Mouse (Mus musculus) midbrain, embryonic 12.5 days (tissue): Measurements from ENCODE around the gene Pias4. TPM values are rescaled to one million over a fixed set of nuclear protein-coding genes. Genes with fewer than 3 reads are reported as not detected.
A peak's percentile ranks its signal among the peaks of the same experiment; 100 is the strongest.
"Not testable (repeated sequence)": the region's sequence is repeated elsewhere in the genome, so short reads cannot be mapped to it uniquely, and the experiment has no call there.

ENCODE experiments used
- ATAC-seq: fragments of 200-750 bp; cut with Nextera tagmentation; 2 replicates; pipeline ENCODE4 v1.8.0; 2017; ENCODE audit warnings: low read depth, moderate TSS enrichment, moderate library complexity; ENCODE audit not compliant: low FRiP score
- H3K27ac ChIP-seq: fragments of 300-500 bp; sonication (generic); replicated peaks from 2 replicates; pipeline ENCODE4 v1.5.1; 2016; ENCODE audit warnings: mild to moderate bottlenecking
- H3K27me3 ChIP-seq: fragments of 300-500 bp; sonication (generic); 2 replicates; pipeline ENCODE4 v1.6.1; 2016; ENCODE audit warnings: mild to moderate bottlenecking
- H3K36me3 ChIP-seq: fragments of 300-500 bp; sonication (generic); 2 replicates; pipeline ENCODE4 v1.6.1; 2016
- H3K4me1 ChIP-seq: fragments of 300-500 bp; sonication (generic); 2 replicates; pipeline ENCODE4 v1.6.1; 2016
- H3K4me2 ChIP-seq: fragments of 300-500 bp; sonication (generic); replicated peaks from 2 replicates; pipeline ENCODE4 v1.6.1; 2016; ENCODE audit warnings: mild to moderate bottlenecking, moderate library complexity
- H3K4me3 ChIP-seq: fragments of 300-500 bp; sonication (generic); 2 replicates; pipeline ENCODE4 v1.5.1; 2016; ENCODE audit warnings: mild to moderate bottlenecking
- H3K9ac ChIP-seq: fragments of 300-500 bp; sonication (generic); replicated peaks from 2 replicates; pipeline ENCODE4 v1.6.1; 2016; ENCODE audit warnings: mild to moderate bottlenecking, moderate library complexity
- H3K9me3 ChIP-seq: fragments of 300-500 bp; sonication (generic); 2 replicates; pipeline ENCODE4 v1.6.1; 2016; ENCODE audit warnings: mild to moderate bottlenecking
- WGBS: fragments of 180-500 bp; shearing (Covaris S2); methylation state at CpG from one replicate; pipeline ENCODE4 v1.1.7; 2016; 5-methylcytosine and 5-hydroxymethylcytosine counted together
- polyA plus RNA-seq: library from polyadenylated mRNA; unstranded; fragments of >200 nt; fragmentation: Nextera tagmentation; extraction: Ambion mirVana; gene quantifications from 2 replicates; pipeline ENCODE4 v1.2.1, GENCODE M21; 2016

The Pias4 gene
- 58.6 and 64.9 TPM in 2 replicates for polyA plus RNA-seq

DNA sequence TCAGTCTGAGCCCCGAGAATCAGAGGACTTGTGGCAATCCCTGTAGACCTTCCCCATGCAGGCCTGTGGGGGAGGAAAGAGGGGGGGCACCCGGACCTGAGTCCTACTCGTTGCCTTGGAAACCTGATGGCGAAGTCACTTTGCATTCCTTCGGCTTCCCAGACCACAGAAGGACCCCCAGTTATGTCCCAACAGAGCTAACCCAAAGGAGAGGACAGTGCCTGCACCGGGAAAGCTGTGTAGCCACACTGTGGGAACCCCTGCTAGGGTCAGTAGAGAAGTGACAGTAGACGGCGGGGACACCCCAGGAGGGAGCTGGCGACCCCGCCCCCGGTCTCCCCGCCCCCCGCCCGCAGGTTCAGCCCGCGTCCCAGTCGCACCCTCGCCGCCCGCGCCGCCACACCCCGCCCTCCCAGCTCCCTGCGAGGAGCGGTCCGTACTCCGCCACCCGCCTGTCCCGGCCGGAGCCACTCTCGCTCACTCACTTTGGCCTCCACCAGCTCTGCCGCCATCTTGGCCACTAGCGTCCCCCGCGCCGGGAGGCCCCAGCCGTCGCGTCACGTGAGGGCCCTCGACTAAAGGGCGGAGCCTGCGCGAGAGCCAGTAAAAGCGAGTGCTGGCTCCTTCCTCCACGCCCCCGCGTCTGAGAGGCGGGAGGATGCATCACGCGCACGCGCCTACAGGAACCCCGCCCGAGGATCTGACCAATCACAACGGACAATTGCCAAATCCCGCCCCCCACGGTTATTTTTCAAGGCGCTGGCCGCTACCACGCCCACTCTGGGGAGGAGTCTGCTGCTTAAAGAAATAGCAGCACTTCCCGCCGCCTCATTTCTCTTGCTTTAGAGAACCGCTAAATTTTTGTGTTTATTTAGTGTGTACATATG, at the start of gene Pias4:
Gene Pias4 (minus strand): TSS at position 724 of the 887 bp plus-strand sequence.
- no peaks in the 10 kb centered on the region for H3K9me3 ChIP-seq
- peak within 1 kb of the TSS; percentile 94 for H3K4me2 ChIP-seq
- peaks cover 17% of the 10 kb centered on the region for H3K36me3 ChIP-seq
- peaks cover 18% of the 10 kb centered on the region for H3K4me1 ChIP-seq
- ATAC-seq = peak; percentile 89
- H3K9ac ChIP-seq = peak within 1 kb of the TSS; percentile 81
- H3K4me3 ChIP-seq = peak within 1 kb of the TSS; percentile 94
- WGBS = under 1% methylated on average over 44 of the region's 64 CpGs
- peak within 1 kb of the TSS; percentile 72 for H3K27ac ChIP-seq
- H3K27me3 ChIP-seq = no peaks in the 10 kb centered on the region

DNA sequence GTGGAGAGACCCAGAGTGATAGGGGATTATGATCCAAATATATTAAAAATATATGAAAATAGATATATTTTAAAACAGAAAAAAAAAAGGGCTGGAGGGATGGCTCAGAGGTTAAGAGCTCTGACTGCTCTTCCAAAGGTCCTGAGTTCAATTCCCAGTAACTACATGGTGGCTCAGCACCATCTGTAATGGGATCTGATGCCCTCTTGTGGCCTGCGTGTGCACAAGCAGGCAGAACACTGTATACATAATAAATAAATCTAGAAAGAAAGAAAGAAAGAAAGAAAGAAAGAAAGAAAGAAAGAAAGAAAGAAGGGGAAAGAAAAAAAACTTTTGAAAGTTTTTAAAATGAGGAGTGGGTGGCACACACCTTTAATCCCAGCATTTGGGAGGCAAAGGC, 49.5 kb upstream of the Pias4 start:
- H3K4me1 ChIP-seq, H3K9me3 ChIP-seq, H3K27me3 ChIP-seq, H3K9ac ChIP-seq, H3K4me3 ChIP-seq, H3K4me2 ChIP-seq, H3K27ac ChIP-seq, ATAC-seq: not testable (repeated sequence)
- 25% methylated on average over 1 of the region's 1 CpGs for WGBS
- H3K36me3 ChIP-seq = peaks cover 77% of the 10 kb centered on the region

DNA sequence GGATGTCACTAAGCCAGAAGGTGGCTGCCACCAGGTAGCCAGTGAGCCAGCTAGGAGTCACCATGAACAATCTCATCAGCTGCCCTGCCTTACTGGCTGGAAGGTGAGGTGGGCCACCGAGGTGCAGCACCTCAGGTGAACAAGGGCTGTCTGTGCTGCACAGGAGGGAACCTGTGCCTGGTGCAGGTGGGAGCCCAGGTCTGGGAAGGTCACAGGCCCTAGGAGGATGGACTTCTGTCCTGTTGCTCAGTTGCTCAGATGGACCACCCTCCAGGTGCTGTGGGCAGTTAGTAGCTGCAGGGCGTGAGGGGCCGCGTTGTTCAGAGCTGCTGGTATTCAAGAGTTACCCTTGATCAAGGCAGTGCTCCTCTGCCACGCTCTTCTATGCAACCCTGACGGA, 49.1 kb upstream of the Pias4 start:
- Histone ChIP-seq H3K4me1 (no peaks in the 10 kb centered on the region), H3K27ac (no peak overlapping the region), H3K9ac (no peak overlapping the region), H3K4me3 (no peak overlapping the region), H3K36me3 (peaks cover 77% of the 10 kb centered on the region), H3K27me3 (no peaks in the 10 kb centered on the region), H3K4me2 (no peak overlapping the region), H3K9me3 (0 out of 2 replicates have a peak, but pooled peaks cover 5% of the 10 kb centered on the region)
- WGBS = 84% methylated on average over 6 of the region's 6 CpGs
- ATAC-seq = no peak

DNA sequence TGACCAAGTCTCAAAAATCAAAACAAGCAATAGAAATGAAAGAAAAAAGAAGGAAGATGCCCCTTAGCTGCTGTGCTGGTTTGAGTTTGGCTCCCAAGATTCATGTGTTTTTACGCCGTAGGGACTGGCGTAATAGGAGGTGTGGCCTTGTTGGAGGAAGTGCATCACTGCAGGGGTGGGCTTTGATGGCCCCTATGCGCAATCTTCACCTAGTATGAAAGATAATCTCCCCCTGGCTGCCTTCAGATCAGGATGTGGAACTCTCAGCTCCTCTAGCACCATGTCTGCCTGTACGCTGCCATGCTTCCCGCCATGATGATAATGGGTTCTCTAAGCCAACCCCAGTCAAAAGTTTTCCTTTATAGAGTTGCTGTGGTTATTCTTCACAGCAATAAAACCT, 48.5 kb upstream of the Pias4 start:
- Histone ChIP-seq H3K27me3 (no peaks in the 10 kb centered on the region), H3K4me3 (no peak overlapping the region), H3K4me2 (no peak overlapping the region), H3K4me1 (no peaks in the 10 kb centered on the region), H3K9ac (no peak overlapping the region), H3K9me3 (0 out of 2 replicates have a peak, but pooled peaks cover 5% of the 10 kb centered on the region), H3K27ac (no peak overlapping the region), H3K36me3 (peaks cover 77% of the 10 kb centered on the region)
- WGBS = 90% methylated on average over 6 of the region's 6 CpGs
- no peak for ATAC-seq

DNA sequence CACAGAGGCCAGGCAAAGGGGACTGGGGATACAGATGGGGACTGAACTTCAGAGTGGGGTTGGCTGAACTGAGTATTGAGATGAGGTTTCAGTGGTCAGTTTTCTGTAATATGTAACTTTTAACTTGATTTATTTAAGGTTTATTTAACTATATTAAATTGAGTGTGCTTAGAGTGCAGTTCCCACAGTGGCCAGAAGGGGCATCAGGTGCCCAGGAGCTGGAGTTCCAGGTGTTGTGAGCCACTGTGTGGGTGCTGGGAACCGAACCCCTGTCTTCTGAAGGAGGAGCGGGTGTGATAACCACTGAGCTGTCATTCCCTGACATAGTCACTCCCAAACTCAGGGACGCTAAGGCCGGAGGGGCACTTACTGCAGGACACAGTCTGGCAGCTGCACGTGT, 42.4 kb upstream of the Pias4 start:
- Histone ChIP-seq H3K4me2 (no peak overlapping the region), H3K9me3 (0 out of 2 replicates have a peak, but pooled peaks cover 5% of the 10 kb centered on the region), H3K4me1 (no peaks in the 10 kb centered on the region), H3K9ac (no peak overlapping the region), H3K36me3 (peaks cover 81% of the 10 kb centered on the region), H3K27me3 (no peaks in the 10 kb centered on the region), H3K4me3 (no peak overlapping the region; the same call in 1 of the 2 replicates), H3K27ac (no peak overlapping the region)
- WGBS = 92% methylated on average over 5 of the region's 5 CpGs
- no peak for ATAC-seq

DNA sequence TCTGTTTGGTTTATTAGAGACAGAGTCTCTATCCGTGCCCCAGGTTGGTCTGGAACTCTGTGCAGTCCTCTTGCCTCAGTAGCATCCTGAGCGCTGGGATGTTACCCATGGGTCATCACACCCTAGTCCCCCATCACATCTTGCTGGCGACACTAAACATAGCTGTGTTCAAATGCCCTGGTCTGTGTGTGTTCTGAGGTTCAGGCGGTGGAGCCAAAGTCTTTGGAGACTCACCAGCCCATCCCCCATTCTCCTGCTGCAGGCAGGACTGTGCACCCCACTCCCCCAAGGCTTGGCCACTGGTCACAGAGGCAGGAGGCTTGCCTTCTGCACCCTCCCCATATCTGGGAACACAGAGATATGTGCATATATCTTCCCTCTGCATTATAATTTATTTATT, 36.4 kb upstream of the Pias4 start:
- H3K4me2 ChIP-seq = no peak overlapping the region
- H3K4me1 ChIP-seq = no peaks in the 10 kb centered on the region
- peaks cover 16% of the 10 kb centered on the region; the same call in 1 of the 2 replicates for H3K27me3 ChIP-seq
- peaks cover 22% of the 10 kb centered on the region for H3K36me3 ChIP-seq
- H3K27ac ChIP-seq = no peak overlapping the region
- WGBS = 76% methylated on average over 4 of the region's 4 CpGs
- H3K9ac ChIP-seq = no peak overlapping the region; the same call in 1 of the 2 replicates
- no peak overlapping the region for H3K4me3 ChIP-seq
- ATAC-seq = no peak
- H3K9me3 ChIP-seq = no peaks in the 10 kb centered on the region

DNA sequence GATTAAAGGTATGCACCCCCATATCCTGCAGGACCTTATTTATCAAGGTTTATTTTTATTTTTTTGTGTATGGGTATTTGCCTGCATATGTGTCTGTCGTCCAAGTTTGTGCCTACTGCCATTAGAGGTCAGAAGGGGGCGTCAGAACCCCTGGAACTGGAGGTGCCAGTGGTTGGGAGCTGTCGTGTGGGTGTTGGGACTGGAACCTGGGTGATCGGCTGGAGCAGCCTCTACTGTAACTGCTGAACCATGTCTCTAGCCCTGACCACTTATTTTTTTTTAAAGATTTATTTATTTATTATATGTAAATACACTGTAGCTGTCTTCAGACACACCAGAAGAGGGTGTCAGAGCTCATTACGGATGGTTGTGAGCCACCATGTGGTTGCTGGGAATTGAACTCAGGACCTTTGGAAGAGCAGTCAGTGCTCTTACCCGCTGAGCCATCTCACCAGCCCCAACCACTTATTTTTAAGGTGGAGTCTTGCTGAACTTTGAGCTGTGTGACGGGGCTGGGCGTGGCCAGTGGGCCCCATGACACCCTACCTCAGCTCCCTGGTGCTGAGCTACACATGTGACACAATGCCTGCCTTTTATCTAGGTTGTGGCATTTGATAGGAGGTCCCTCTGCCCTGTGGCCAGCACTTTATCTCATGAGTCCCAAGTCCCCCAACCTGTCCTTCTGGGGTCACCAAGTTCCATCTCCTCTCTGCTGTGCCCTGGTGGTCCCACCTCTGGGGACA, 35.4 kb upstream of the Pias4 start:
- Histone ChIP-seq H3K27ac (no peak overlapping the region), H3K27me3 (peaks cover 22% of the 10 kb centered on the region), H3K9ac (no peak overlapping the region), H3K36me3 (peaks cover 14% of the 10 kb centered on the region), H3K4me2 (no peak overlapping the region), H3K9me3 (no peaks in the 10 kb centered on the region), H3K4me1 (no peaks in the 10 kb centered on the region), H3K4me3 (no peak overlapping the region)
- 70% methylated on average over 8 of the region's 8 CpGs for WGBS
- ATAC-seq = no peak

DNA sequence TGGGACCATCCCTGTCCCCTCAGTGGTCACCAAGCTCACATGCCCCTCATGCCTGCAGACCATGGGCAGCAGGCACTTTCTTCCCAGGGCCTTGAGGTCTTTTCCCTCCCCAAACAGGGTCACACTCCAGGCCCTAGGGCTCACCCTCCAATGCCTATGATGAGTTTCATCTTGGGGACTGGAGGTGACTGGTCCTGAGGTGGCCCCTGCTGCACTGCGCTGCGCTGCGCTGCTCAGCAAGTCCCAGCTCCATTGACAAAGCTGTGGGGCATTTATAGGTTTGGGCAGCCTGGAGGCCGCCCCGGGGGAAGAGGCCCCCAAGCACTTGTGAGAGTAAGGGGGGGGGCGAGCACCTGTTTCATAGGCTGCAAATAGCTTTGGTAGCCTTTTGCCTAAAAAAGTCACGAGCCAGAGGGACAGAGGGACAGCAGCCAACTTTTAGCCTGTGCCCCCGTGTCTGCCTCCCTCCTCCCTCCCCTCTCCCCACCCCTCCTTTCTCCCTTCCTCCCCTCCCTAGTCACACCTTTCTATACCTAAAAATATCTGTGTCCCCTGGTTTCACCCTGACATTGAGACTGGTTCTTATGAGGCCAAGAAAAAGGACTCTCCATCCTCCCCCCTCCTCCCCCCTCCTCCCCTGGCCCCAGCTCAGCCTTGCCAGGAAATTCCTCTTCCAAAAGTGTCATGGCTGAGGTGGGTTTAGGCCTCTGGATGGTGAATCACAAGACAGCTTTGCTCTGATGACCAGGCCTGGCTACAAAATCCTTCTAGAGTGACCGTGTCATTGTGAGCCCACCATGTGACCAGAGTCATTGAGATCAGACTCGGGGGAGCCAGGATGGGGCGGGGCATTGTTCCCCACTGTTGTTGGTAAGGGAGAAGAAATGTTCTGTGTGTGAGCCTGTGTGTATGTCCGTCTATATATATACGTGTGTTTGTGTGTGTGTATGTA, 34.4 kb upstream of the Pias4 start, which contains the start of gene Nmrk2:
Gene Nmrk2 (minus strand): TSS at position 245 of the 952 bp plus-strand sequence.
- no peak for ATAC-seq
- H3K4me1 ChIP-seq = no peaks in the 10 kb centered on the region
- H3K4me3 ChIP-seq = no peak within 1 kb of the TSS
- no peak within 1 kb of the TSS for H3K4me2 ChIP-seq
- no peak within 1 kb of the TSS for H3K9ac ChIP-seq
- peaks cover 4% of the 10 kb centered on the region; the same call in 1 of the 2 replicates for H3K36me3 ChIP-seq
- H3K9me3 ChIP-seq = no peaks in the 10 kb centered on the region
- 52% methylated on average over 13 of the region's 13 CpGs for WGBS
- peaks cover 29% of the 10 kb centered on the region for H3K27me3 ChIP-seq
- no peak within 1 kb of the TSS for H3K27ac ChIP-seq

DNA sequence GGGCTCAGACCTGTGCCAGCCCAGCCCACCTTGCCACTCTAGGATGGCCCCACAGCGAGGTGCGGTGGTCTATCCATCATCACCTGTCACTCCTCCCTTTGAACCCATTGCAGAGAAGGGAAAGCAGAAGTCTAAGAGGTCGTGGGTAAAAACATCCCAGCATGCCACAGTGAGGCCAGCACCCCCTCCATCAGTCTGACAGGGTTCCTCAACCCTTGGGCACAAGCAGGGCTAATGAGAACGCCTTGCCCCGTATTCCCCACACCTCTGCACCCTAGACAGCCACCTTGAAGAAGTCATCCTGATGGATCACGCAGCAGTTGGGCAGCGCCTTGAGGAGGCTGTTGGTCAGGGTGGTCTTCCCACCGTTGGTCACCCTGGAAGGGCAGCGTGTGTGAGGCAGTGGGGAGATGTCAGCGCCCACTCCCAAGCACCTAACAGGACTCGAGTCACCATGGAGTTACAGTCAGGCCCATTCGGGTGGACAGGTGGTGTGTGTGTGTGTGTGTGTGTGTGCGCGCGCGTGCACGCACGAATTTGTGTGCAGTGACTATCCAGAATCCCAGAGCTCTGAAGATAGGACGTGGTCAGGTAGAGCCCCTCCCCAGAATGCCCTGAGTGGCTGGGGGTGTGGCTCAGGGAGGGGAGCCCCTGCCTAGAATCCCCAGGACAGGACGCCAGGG, 33.0 kb upstream of the Pias4 start:
- no peak overlapping the region for H3K9ac ChIP-seq
- 82% methylated on average over 20 of the region's 20 CpGs for WGBS
- H3K27me3 ChIP-seq = peaks cover 42% of the 10 kb centered on the region
- no peaks in the 10 kb centered on the region for H3K9me3 ChIP-seq
- no peak for ATAC-seq
- H3K4me1 ChIP-seq = no peaks in the 10 kb centered on the region
- H3K27ac ChIP-seq = no peak overlapping the region
- no peak overlapping the region for H3K4me3 ChIP-seq
- no peaks in the 10 kb centered on the region for H3K36me3 ChIP-seq
- no peak overlapping the region for H3K4me2 ChIP-seq

DNA sequence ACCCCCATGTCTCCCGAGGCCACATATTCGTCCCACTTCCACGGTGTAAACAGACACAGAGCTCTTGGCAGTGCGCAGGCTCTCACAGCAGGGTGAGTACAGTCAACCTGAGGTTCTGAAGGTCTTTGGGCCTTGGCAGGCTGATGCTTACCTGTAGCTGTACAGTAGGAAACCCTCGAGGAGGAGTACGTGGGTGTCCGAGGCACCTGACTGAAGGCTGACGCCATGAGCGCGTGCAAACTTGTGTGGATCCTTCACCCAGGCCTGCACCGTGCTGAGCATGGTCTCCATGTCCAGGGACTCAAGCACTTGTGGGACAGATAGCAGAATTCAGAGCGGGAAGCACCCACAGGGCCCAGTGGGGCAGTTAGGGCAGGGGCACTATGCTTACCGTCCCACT, 32.4 kb upstream of the Pias4 start:
- Histone ChIP-seq H3K4me1 (no peaks in the 10 kb centered on the region), H3K4me3 (no peak overlapping the region), H3K27ac (no peak overlapping the region), H3K27me3 (peaks cover 48% of the 10 kb centered on the region), H3K9me3 (no peaks in the 10 kb centered on the region), H3K4me2 (no peak overlapping the region), H3K9ac (no peak overlapping the region), H3K36me3 (no peaks in the 10 kb centered on the region)
- no peak for ATAC-seq
- 88% methylated on average over 13 of the region's 13 CpGs for WGBS

DNA sequence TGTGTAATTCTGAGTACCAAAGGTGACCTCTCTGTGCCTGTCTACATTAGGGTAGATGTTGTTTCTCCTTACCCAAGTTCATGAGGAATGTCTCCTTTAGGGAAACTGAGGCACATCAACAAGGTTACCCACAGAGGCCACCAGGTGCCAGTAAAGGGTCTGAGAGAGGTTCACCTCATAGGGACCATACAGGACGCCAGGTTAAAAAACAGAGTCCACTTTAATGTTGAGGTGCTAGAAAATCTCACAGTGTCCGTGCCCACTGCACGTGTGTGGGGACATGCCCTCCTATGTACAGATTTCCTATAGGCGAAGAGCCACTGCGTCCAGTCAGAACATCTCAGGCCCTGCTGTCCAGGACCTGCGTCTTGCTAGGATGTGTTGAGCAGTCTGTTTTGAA, 31.3 kb upstream of the Pias4 start:
- H3K9ac ChIP-seq = no peak overlapping the region
- ATAC-seq = no peak
- peaks cover 60% of the 10 kb centered on the region for H3K27me3 ChIP-seq
- H3K9me3 ChIP-seq = no peaks in the 10 kb centered on the region
- 85% methylated on average over 6 of the region's 6 CpGs for WGBS
- H3K4me3 ChIP-seq = no peak overlapping the region
- H3K4me1 ChIP-seq = peaks cover 7% of the 10 kb centered on the region; the same call in 1 of the 2 replicates
- H3K4me2 ChIP-seq = no peak overlapping the region
- H3K27ac ChIP-seq = no peak overlapping the region
- H3K36me3 ChIP-seq = no peaks in the 10 kb centered on the region
